Mouse (Mus musculus) heart, postnatal 14 days (tissue): ENCODE measurements around the gene Ust. TPM values are rescaled to one million over a fixed set of nuclear protein-coding genes. Genes with fewer than 3 reads are reported as not detected.

ENCODE experiments used
- DNase-seq, 2 experiments: peaks; one replicate each; pipeline ENCODE4 v3.0.0; 2021 to 2022
- intact Hi-C: fragments of 180-260 bp; cut with DNase I; formaldehyde crosslinking; loops from one replicate; pipeline ENCODE4 v1.15.1; 2025
- total RNA-seq, 2 experiments: library from RNA; stranded (reverse); gene quantifications; 2 replicates each; pipeline ENCODE4 v1.2.3; 2021

Gene Ust
- total RNA-seq, 2 experiments from 2014 or later, result 2.3 to 2.4 TPM

GRCm38 (mm10) chr10:8233148-8233901 is 285.3 kb downstream of the Ust start:
- peak in 1 of 2 experiments; percentile 18 for DNase-seq
- intact Hi-C loops, result no loop called here

GRCm38 (mm10) chr10:8232535-8232934 is 286.1 kb downstream of the Ust start:
- intact Hi-C loops, result no loop called here
- DNase-seq, result no peak

- intact Hi-C loops, result no loop called here
- no peak for DNase-seq
These were observed 290.3 kb downstream of the Ust start for GRCm38 (mm10) chr10:8228375-8228743.

DNA sequence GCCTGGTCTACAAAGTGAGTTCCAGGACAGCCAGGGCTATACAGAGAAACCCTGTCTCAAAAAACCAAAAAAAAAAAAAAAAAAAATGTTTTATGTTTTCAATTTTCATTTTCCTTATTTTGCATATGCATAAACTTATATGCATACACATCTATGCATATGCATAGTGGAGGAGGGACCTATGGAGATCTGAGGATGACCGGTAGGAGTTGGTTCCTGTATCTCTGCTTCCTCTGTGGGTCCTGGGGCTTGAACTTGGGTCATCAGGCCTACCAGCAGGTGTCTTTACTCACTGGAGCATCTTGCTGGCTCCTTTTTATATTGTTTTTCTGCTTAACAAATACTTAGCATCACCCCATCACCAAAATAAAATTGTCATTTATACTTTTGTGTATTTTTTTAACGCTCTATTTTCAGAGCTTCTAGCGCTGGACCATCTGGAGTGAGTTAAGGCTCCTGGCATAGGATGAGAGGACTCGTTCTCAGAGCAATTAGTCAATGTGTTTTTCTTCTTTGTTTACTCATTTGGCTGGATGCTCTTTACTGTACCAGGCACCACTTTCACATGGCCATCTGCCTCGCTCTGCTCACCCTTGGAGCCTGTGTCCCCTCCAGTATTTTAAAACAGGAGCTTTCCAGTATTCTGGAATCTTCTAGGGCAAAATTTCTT is 290.8 kb downstream of the Ust start:
- intact Hi-C loops, result no loop called here
- DNase-seq, result no peak

DNA sequence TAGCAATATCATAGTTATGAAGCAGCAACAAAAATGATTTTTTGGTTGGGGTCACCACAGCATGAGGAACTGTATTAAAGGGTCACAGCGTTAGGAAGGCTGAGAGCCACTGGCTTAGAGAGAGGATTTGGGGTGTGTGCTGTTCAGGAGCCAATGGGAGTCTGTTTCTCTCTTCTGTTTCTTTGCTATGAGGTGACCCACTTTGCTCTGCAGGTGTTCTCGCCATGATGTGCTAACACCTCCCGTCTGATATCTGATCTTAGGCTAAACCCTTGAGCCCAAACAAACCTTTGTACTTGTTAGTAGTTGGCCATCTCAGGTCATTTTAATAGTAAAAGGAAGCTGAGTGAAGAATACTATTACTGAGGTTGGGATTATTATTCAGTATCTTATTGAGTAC is 292.0 kb downstream of the Ust start:
- no peak for DNase-seq
- intact Hi-C loops, result no loop called here

DNA sequence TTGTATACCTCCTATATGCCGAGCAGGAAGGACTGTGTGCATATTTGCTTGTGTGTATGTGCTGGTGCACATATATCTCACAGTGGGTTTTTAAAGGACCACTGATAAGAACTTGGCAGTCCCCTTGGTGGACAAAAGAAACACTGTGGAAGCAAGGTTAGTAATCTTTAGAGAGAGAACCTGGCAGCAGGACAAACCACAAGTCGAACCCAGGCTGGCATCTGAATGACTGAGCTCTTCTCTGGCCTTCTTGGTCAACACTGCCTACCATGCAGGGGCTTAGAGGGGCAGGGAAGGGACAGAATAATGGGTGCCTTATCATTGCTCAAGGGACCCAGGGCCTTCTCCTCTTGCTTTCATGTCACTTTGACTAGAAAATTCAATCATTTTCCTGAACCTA is 294.0 kb downstream of the Ust start:
- no peak for DNase-seq
- intact Hi-C loops, result no loop called here

- intact Hi-C loops, result no loop called here
- DNase-seq, result no peak
These were observed 294.6 kb downstream of the Ust start for GRCm38 (mm10) chr10:8224046-8224445.

GRCm38 (mm10) chr10:8216946-8217345 is 301.7 kb downstream of the Ust start:
- DNase-seq, result no peak
- intact Hi-C loops, result no loop called here

GRCm38 (mm10) chr10:8215181-8215580 is 303.4 kb downstream of the Ust start:
- no peak for DNase-seq
- intact Hi-C loops, result no loop called here

GRCm38 (mm10) chr10:8213906-8214421 is 304.7 kb downstream of the Ust start:
- intact Hi-C loops, result no loop called here
- no peak for DNase-seq

GRCm38 (mm10) chr10:8213266-8213905 is 305.2 kb downstream of the Ust start:
- intact Hi-C loops, result no loop called here
- DNase-seq, result no peak

- DNase-seq, result no peak
- intact Hi-C loops, result no loop called here
These were observed 305.9 kb downstream of the Ust start for GRCm38 (mm10) chr10:8212611-8213226.

DNA sequence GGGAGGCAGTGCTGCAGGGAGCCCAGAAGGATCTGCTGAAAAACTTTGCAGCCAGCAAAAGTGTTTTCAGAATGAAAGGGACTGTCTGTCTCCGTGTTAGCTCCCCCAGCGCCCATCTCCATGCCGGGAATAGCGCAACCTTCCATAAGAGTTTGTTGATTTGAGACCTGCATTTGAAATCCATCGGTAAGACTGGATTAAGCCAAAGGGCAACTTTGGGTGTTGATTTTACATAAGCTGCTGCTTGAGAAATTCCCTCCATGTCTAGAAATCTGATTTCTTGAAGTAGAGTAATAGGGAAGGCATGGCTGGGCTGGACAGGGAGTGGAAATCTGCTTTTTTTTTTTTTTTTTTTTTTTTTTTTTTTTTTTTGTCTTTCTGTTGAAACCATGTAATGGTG is 306.9 kb downstream of the Ust start:
- DNase-seq, result no peak
- intact Hi-C loops, result no loop called here

- intact Hi-C loops, result no loop called here
- DNase-seq, result no peak
These were observed 308.3 kb downstream of the Ust start for GRCm38 (mm10) chr10:8210366-8210765.

- DNase-seq, result no peak
- intact Hi-C loops, result no loop called here
These were observed 311.3 kb downstream of the Ust start for GRCm38 (mm10) chr10:8207358-8207757.

GRCm38 (mm10) chr10:8203681-8204080 is 314.9 kb downstream of the Ust start:
- intact Hi-C loops, result no loop called here
- DNase-seq, result no peak

GRCm38 (mm10) chr10:8199816-8200215 is 318.8 kb downstream of the Ust start:
- no peak for DNase-seq
- intact Hi-C loops, result loop anchor here (5.0 kb wide), 1 partner anchor 37 kb away; no protein-coding TSS in a partner anchor

DNA sequence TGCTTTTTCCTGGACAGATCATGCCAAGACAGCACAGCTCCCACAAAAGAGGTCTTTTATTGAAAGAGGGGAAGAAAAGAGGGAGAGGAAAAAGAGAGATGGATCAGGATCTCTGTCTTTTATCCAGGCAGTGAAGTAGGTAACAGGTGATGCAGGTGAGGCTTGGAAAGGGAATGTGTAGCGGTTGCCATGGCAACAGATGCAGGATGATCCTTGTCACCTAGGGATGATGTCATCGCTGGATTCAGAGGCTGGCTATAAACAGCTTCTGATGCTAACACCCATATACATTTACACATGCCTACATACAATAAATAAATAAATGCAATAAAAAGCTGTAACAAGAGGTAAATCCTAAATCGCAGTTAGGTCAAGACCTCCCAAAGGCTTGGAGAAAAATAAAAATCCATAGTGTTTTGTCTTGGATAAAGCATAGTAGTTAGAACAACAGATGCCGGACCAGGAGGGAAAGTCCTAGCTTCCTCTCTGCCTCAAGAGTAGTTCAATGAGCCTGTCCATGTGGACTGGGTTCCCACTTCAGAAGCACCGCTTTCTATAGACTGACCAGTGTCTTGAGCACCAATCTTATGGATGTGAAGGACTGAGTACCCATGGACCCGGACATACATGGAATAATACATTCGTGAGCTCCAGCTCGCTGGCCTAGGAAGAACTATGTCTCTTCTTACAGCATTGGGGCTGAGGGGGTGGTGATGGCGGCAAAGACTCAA is 319.4 kb downstream of the Ust start:
- no peak for DNase-seq
- intact Hi-C loops, result loop anchor here (5.0 kb wide), 1 partner anchor 38 kb away; no protein-coding TSS in a partner anchor

- DNase-seq, result no peak
- intact Hi-C loops, result loop anchor here (2.0 to 5.0 kb wide), 2 partner anchors 40 to 389 kb away; no protein-coding TSS in a partner anchor
These were observed 321.0 kb downstream of the Ust start for GRCm38 (mm10) chr10:8197661-8198060.

DNA sequence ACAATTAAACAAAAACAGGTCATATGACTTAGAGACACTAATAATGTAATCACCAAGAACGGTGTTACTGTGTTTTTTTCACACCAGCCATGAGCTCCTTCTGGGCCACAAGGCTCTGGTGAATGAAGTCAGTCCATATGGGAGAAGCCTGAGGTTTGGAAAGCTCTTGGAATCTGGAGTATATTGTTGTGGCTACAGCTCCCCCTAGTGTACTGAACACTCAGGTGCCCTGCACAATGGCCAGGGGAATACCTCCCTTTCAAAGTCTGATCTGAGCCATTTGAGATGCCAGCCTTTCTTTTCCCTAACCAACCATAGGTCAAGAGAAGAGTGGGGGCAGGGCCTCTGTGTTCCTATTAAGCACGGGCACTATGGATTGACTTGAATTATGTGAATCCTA is 322.3 kb downstream of the Ust start:
- DNase-seq, result peak; percentile 53 to 79
- intact Hi-C loops, result loop anchor here (1.0 to 5.0 kb wide), 3 partner anchors 41 to 387 kb away; no protein-coding TSS in a partner anchor
